Mouse (Mus musculus) thymus, adult 2 months (tissue): ENCODE measurements at regions not wholly inside any gene's neighbourhood (a gene's known extent, or its start where the extent isn't known, plus 50 kb on each side); places are given as distances from the start of the nearest gene placed in this dataset.

Source experiments
- CTCF ChIP-seq: fragments of 200-500 bp; IDR thresholded peaks from 2 replicates; pipeline ENCODE4 v1.5.1; 2012; ENCODE audit warnings: mild to moderate bottlenecking, control low read depth, low read length, moderate library complexity, borderline replicate concordance; ENCODE audit not compliant: control insufficient read depth, poor library complexity, insufficient read depth; ENCODE audit errors: extremely low read depth
- POLR2A ChIP-seq: fragments of 200-500 bp; IDR thresholded peaks from 2 replicates; pipeline ENCODE4 v1.6.1; 2012; ENCODE audit warnings: mild to moderate bottlenecking, low read length, control low read depth, moderate library complexity; ENCODE audit not compliant: control insufficient read depth, poor library complexity, insufficient read depth; ENCODE audit errors: extremely low read depth

- no peak for TF ChIP-seq CTCF
- no peak for TF ChIP-seq POLR2A
Observed at GRCm38 (mm10) chr7:72589241-72589668, 282.8 kb upstream of the Mctp2 start.
